Mouse (Mus musculus) midbrain, postnatal 0 days (tissue): Measurements from ENCODE around the gene Cabp2. TPM values are rescaled to one million over a fixed set of nuclear protein-coding genes. Genes with fewer than 3 reads are reported as not detected.
A peak's percentile ranks its signal among the peaks of the same experiment; 100 is the strongest.

ENCODE experiments used
- ATAC-seq: fragments of 200-750 bp; cut with Nextera tagmentation; 2 replicates; pipeline ENCODE4 v1.8.0; 2017; ENCODE audit warnings: moderate number of reproducible peaks, mild to moderate bottlenecking, moderate TSS enrichment, moderate library complexity; ENCODE audit not compliant: low FRiP score
- DNase-seq: peaks from one replicate; pipeline ENCODE4 v3.0.0-alpha.2; 2015; ENCODE audit warnings: low spot score
- H3K27ac ChIP-seq: fragments of 300-500 bp; sonication (generic); 2 replicates; pipeline ENCODE4 v1.5.1; 2014; ENCODE audit warnings: low read depth, mild to moderate bottlenecking, low read length, mixed read lengths
- H3K27me3 ChIP-seq: fragments of 300-500 bp; sonication (generic); 2 replicates; pipeline ENCODE4 v1.6.1; 2014; ENCODE audit warnings: low read length, control low read depth, mixed read lengths; ENCODE audit not compliant: insufficient read depth
- H3K36me3 ChIP-seq: fragments of 300-500 bp; sonication (generic); 2 replicates; pipeline ENCODE4 v1.6.1; 2014; ENCODE audit warnings: low read length, control low read depth, mixed read lengths; ENCODE audit not compliant: insufficient read depth
- H3K4me1 ChIP-seq: fragments of 300-500 bp; sonication (generic); 2 replicates; pipeline ENCODE4 v1.6.1; 2014; ENCODE audit warnings: mild to moderate bottlenecking, control low read depth, antibody characterized with exemption, low read length, mixed read lengths; ENCODE audit not compliant: insufficient read depth
- H3K4me2 ChIP-seq: fragments of 300-500 bp; sonication (generic); 2 replicates; pipeline ENCODE4 v1.6.1; 2014; ENCODE audit warnings: low read depth, mild to moderate bottlenecking, low read length, mixed read lengths; ENCODE audit not compliant: poor library complexity, severe bottlenecking
- H3K4me3 ChIP-seq: fragments of 300-500 bp; sonication (generic); 2 replicates; pipeline ENCODE4 v1.5.1; 2014; ENCODE audit warnings: low read depth, mild to moderate bottlenecking, low read length, moderate library complexity
- H3K9ac ChIP-seq: fragments of 300-500 bp; sonication (generic); replicated peaks from 2 replicates; pipeline ENCODE4 v1.6.1; 2014; ENCODE audit warnings: mild to moderate bottlenecking, low read length, moderate library complexity, mixed read lengths; ENCODE audit not compliant: poor library complexity, severe bottlenecking
- H3K9me3 ChIP-seq: fragments of 300-500 bp; sonication (generic); 2 replicates; pipeline ENCODE4 v1.6.1; 2016; ENCODE audit warnings: low read length, control low read depth
- CTCF ChIP-seq: IDR thresholded peaks from 2 replicates; pipeline ENCODE4 v1.5.1; 2016; ENCODE audit warnings: antibody characterized with exemption, mild to moderate bottlenecking
- WGBS: fragments of 180-500 bp; shearing (Covaris S2); extraction: QIAGEN DNeasy Blood & Tissue Kit; methylation state at CpG from one replicate; pipeline ENCODE4 v1.1.7; 2014; 5-methylcytosine and 5-hydroxymethylcytosine counted together
- polyA plus RNA-seq: library from polyadenylated mRNA; unstranded; fragments of >200 nt; fragmentation: Nextera tagmentation; extraction: Ambion mirVana; gene quantifications from 2 replicates; pipeline ENCODE4 v1.2.1, GENCODE M21; 2015
- total RNA-seq: library from RNA; depleted of rRNA; stranded (reverse); fragments of >200 nt; gene quantifications from 2 replicates; pipeline ENCODE4 v1.2.3, GENCODE M21; 2014

Cabp2 gene
- total and polyA plus RNA-seq, 2 experiments from 2014 or later = not detected

- 2% methylated on average over 51 of the region's 53 CpGs for WGBS
- Histone ChIP-seq H3K9me3 (no peaks in the 10 kb centered on the region), H3K4me3 (peak within 1 kb of the TSS; percentile 53), H3K27ac (peak within 1 kb of the TSS; percentile 72), H3K4me2 (peak within 1 kb of the TSS; percentile 70), H3K9ac (peak within 1 kb of the TSS; percentile 66), H3K27me3 (no peaks in the 10 kb centered on the region), H3K4me1 (peaks cover 28% of the 10 kb centered on the region; the same call in 1 of the 2 replicates), H3K36me3 (peaks cover 15% of the 10 kb centered on the region)
- ATAC-seq = no peak
- no peak for DNase-seq
- no peak for TF ChIP-seq CTCF
These were observed 18.7 kb downstream of the Cabp2 start, which contains the start of gene Pitpnm1 for GRCm38 (mm10) chr19:4099837-4100717. Pitpnm1 (plus strand) TSS chr19:4099998.

GRCm38 (mm10) chr19:4100718-4101261, 19.4 kb downstream of the Cabp2 start:
- peak overlapping the region; percentile 70 for H3K4me2 ChIP-seq
- peak overlapping the region; percentile 66 for H3K9ac ChIP-seq
- no peaks in the 10 kb centered on the region for H3K27me3 ChIP-seq
- WGBS = 2% methylated on average over 36 of the region's 52 CpGs
- H3K4me1 ChIP-seq = peaks cover 28% of the 10 kb centered on the region; the same call in 1 of the 2 replicates
- peak overlapping the region; percentile 53 for H3K4me3 ChIP-seq
- ATAC-seq (peak; percentile 14; the same call in 1 of the 2 replicates), DNase-seq (peak; percentile 55)
- TF ChIP-seq CTCF = no peak
- peak overlapping the region; percentile 72 for H3K27ac ChIP-seq
- H3K36me3 ChIP-seq = peaks cover 21% of the 10 kb centered on the region
- H3K9me3 ChIP-seq = no peaks in the 10 kb centered on the region

- peak overlapping the region; percentile 53 for H3K4me3 ChIP-seq
- H3K27me3 ChIP-seq = no peaks in the 10 kb centered on the region
- H3K27ac ChIP-seq = peak overlapping the region; percentile 72
- peaks cover 23% of the 10 kb centered on the region for H3K36me3 ChIP-seq
- 40% methylated on average over 6 of the region's 6 CpGs for WGBS
- ATAC-seq (no peak), DNase-seq (peak; percentile 53)
- peak overlapping the region; percentile 66 for H3K9ac ChIP-seq
- peak; percentile 56 for TF ChIP-seq CTCF
- peaks cover 28% of the 10 kb centered on the region; the same call in 1 of the 2 replicates for H3K4me1 ChIP-seq
- peak overlapping the region; percentile 70 for H3K4me2 ChIP-seq
- no peaks in the 10 kb centered on the region for H3K9me3 ChIP-seq
These were observed 20.1 kb downstream of the Cabp2 start for GRCm38 (mm10) chr19:4101466-4101865.

GRCm38 (mm10) chr19:4102049-4102448, 20.7 kb downstream of the Cabp2 start:
- peaks cover 28% of the 10 kb centered on the region; the same call in 1 of the 2 replicates for H3K4me1 ChIP-seq
- TF ChIP-seq CTCF = no peak
- no peak for DNase-seq

GRCm38 (mm10) chr19:4102626-4103025, 21.2 kb downstream of the Cabp2 start:
- no peak for TF ChIP-seq CTCF
- DNase-seq (no peak), ATAC-seq (no peak)
- peaks cover 26% of the 10 kb centered on the region; the same call in 1 of the 2 replicates for H3K4me1 ChIP-seq
- H3K36me3 ChIP-seq = peaks cover 34% of the 10 kb centered on the region
- WGBS = 95% methylated on average over 12 of the region's 12 CpGs
- H3K4me2 ChIP-seq = no peak overlapping the region
- H3K9me3 ChIP-seq = no peaks in the 10 kb centered on the region
- no peak overlapping the region for H3K27ac ChIP-seq
- no peak overlapping the region for H3K4me3 ChIP-seq
- H3K27me3 ChIP-seq = no peaks in the 10 kb centered on the region
- no peak overlapping the region for H3K9ac ChIP-seq

More at GRCm38 (mm10) chr19:4102049-4102448, 20.7 kb downstream of the Cabp2 start:
- no peaks in the 10 kb centered on the region for H3K27me3 ChIP-seq
- WGBS = 98% methylated on average over 2 of the region's 2 CpGs
- peaks cover 28% of the 10 kb centered on the region for H3K36me3 ChIP-seq
- H3K9me3 ChIP-seq = no peaks in the 10 kb centered on the region
- H3K27ac ChIP-seq = no peak overlapping the region
- peak overlapping the region; percentile 66; the same call in 1 of the 2 replicates for H3K9ac ChIP-seq
- H3K4me2 ChIP-seq = peak overlapping the region; percentile 70
- ATAC-seq = no peak
- H3K4me3 ChIP-seq = peak overlapping the region; percentile 53
